Mouse (Mus musculus) hindbrain, embryonic 15.5 days (tissue): ENCODE data around the gene Serpinb1b. TPM values are rescaled to one million over a fixed set of nuclear protein-coding genes. Genes with fewer than 3 reads are reported as not detected.
"Not testable (repeated sequence)": the region's sequence is repeated elsewhere in the genome, so short reads cannot be mapped to it uniquely, and the experiment has no call there.

Experiments used
- ATAC-seq: fragments of 200-750 bp; cut with Nextera tagmentation; 2 replicates; pipeline ENCODE4 v1.8.0; 2017; ENCODE audit warnings: low read depth, moderate number of reproducible peaks, moderate TSS enrichment; ENCODE audit not compliant: low FRiP score
- H3K27ac ChIP-seq: fragments of 300-500 bp; sonication (generic); replicated peaks from 2 replicates; pipeline ENCODE4 v1.5.1; 2015; ENCODE audit warnings: mild to moderate bottlenecking, inconsistent platforms
- H3K27me3 ChIP-seq: fragments of 300-500 bp; sonication (generic); 2 replicates; pipeline ENCODE4 v1.6.1; 2015; ENCODE audit warnings: control low read depth, inconsistent platforms
- H3K36me3 ChIP-seq: fragments of 300-500 bp; sonication (generic); 2 replicates; pipeline ENCODE4 v1.6.1; 2015; ENCODE audit warnings: control low read depth, inconsistent platforms
- H3K4me1 ChIP-seq: fragments of 300-500 bp; sonication (generic); replicated peaks from 2 replicates; pipeline ENCODE4 v1.6.1; 2015; ENCODE audit warnings: control low read depth, inconsistent platforms
- H3K4me2 ChIP-seq: fragments of 300-500 bp; sonication (generic); 2 replicates; pipeline ENCODE4 v1.6.1; 2015; ENCODE audit warnings: moderate library complexity, mild to moderate bottlenecking, inconsistent platforms
- H3K4me3 ChIP-seq: fragments of 300-500 bp; sonication (generic); 2 replicates; pipeline ENCODE4 v1.5.1; 2015; ENCODE audit warnings: mild to moderate bottlenecking, inconsistent platforms
- H3K9ac ChIP-seq: fragments of 300-500 bp; sonication (generic); 2 replicates; pipeline ENCODE4 v1.6.1; 2015; ENCODE audit warnings: inconsistent platforms
- H3K9me3 ChIP-seq: fragments of 300-500 bp; sonication (generic); 2 replicates; pipeline ENCODE4 v1.6.1; 2016; ENCODE audit warnings: control low read depth, inconsistent platforms
- WGBS: fragments of 180-500 bp; shearing (Covaris S2); methylation state at CpG from one replicate; pipeline ENCODE4 v1.1.7; 2015; 5-methylcytosine and 5-hydroxymethylcytosine counted together
- polyA plus RNA-seq: library from polyadenylated mRNA; unstranded; fragments of >200 nt; fragmentation: Nextera tagmentation; extraction: Ambion mirVana; gene quantifications from 2 replicates; pipeline ENCODE4 v1.2.1, GENCODE M21; 2015

Gene Serpinb1b
- 20.4 and 25.1 TPM in 2 replicates for polyA plus RNA-seq

DNA sequence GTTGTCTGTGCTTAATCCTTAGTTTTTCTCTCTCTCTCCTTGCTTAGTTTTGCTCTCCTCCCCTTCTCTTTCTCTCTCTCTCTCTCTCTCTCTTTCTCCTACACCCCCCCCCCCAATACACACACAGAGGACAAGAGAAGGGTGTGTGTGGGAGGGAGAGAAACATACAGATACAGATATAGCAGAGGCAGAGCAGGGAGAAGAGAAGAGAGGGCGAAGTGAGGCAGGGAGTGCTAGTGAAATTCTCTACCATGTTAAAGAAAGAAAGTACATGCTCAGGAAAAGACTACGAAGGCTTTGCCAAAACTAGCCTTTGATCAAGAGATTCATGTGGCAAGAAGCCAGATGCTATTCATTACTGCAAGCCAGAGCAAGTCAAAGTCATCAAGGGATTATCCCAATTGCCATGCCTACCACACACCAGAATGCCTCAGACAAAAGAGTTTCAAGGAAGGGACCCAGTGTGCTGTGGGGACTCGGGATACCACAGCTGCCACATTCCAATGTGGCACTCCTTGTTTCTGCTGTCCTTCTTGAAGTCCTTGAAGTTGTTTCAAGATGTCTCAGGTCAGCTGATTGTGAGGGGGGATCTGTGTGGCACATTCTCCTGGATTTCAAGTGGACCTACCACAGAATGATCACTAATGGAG, at the start of gene Serpinb1b:
Gene Serpinb1b, plus strand, starts transcription at position 520 of the 650 bp plus-strand sequence.
- H3K4me2 ChIP-seq, result no peak within 1 kb of the TSS; the same call in 1 of the 2 replicates
- H3K27ac ChIP-seq, result no peak within 1 kb of the TSS
- H3K9ac ChIP-seq, result no peak within 1 kb of the TSS
- H3K27me3 ChIP-seq, result no peaks in the 10 kb centered on the region
- no peaks in the 10 kb centered on the region for H3K9me3 ChIP-seq
- ATAC-seq, result peak; percentile 79; the same call in 1 of the 2 replicates
- H3K4me1 ChIP-seq, result no peaks in the 10 kb centered on the region
- no peak within 1 kb of the TSS for H3K4me3 ChIP-seq
- WGBS, result 52% methylated on average over 3 of the region's 3 CpGs
- no peaks in the 10 kb centered on the region for H3K36me3 ChIP-seq

- not testable (repeated sequence) for H3K36me3 ChIP-seq, H3K27ac ChIP-seq, H3K4me1 ChIP-seq, ATAC-seq, H3K9ac ChIP-seq, H3K27me3 ChIP-seq, H3K9me3 ChIP-seq, H3K4me2 ChIP-seq, H3K4me3 ChIP-seq
- WGBS, result 97% methylated on average over 2 of the region's 2 CpGs
Measured at GRCm38 (mm10) chr13:33029478-33029877, 48.9 kb upstream of the Serpinb1b start.

DNA sequence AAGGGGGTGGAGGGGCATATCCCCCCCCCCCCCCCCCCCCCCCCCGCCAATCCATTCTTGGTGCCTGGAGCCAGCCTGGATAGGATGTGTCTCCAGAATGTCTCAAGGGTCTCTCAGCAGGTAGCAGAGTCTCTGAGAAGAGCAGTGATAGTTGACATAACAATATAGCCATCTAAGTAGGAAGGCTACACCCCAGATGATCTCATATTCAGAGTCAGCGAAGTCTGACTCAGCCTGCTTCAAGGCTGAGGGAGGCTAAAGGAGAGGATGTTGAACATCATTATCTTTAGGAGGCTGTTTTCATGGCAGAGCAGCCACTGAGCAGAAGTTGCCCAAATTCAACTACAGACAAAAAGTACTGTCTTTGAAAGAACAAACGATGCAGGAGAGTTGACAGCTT, 48.1 kb upstream of the Serpinb1b start:
- Histone ChIP-seq H3K4me3 (no peak overlapping the region), H3K4me1 (no peaks in the 10 kb centered on the region), H3K27ac (no peak overlapping the region), H3K9me3 (no peaks in the 10 kb centered on the region), H3K9ac (no peak overlapping the region), H3K4me2 (no peak overlapping the region), H3K36me3 (no peaks in the 10 kb centered on the region), H3K27me3 (no peaks in the 10 kb centered on the region)
- ATAC-seq, result no peak
- WGBS, result 81% methylated on average over 3 of the region's 3 CpGs

DNA sequence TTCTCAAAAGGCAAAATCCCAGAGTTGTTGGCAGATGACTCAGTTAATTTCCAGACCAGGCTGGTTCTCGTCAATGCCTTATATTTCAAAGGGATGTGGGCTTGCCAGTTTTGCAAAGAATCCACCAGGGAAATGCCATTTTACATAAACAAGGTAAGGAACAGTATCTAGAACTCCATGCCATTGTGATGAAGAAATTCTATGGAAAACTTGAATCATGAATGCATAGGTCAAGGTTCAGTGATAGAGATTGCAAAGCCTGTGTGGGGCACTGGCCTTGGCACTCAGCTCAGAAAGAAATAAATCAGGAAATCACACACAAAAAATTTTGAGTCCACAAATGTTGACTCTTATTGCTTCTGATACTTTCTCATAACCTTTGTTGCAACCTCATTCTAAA, 42.9 kb upstream of the Serpinb1b start:
- Histone ChIP-seq H3K27me3 (no peaks in the 10 kb centered on the region), H3K9ac (no peak overlapping the region), H3K4me2 (no peak overlapping the region), H3K4me3 (no peak overlapping the region), H3K9me3 (no peaks in the 10 kb centered on the region), H3K36me3 (no peaks in the 10 kb centered on the region), H3K4me1 (no peaks in the 10 kb centered on the region), H3K27ac (no peak overlapping the region)
- ATAC-seq, result no peak
- WGBS, result 80% methylated on average over 1 of the region's 1 CpGs

DNA sequence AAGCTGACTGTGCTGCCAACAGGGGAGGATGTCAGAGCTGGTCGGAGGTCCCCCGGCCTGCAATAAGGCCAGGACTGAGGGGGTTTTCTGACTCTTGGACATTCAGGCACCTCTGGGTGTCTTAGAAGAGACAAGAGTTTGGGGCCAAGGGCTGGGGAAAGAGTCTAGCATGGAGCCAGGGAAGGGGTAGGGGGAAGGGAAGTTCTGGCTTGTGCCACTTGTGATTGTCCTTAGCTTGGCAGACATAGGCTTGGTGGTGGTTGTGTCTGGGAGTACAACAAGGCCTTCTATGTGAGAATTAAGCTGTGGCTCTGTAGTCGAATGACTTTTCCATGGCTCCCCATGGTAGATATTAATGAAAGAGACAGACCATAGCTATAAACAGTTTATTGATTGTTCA, 34.8 kb upstream of the Serpinb1b start:
- no peaks in the 10 kb centered on the region for H3K4me1 ChIP-seq
- no peak overlapping the region for H3K4me3 ChIP-seq
- H3K9me3 ChIP-seq, result no peaks in the 10 kb centered on the region
- H3K36me3 ChIP-seq, result no peaks in the 10 kb centered on the region
- no peaks in the 10 kb centered on the region for H3K27me3 ChIP-seq
- no peak overlapping the region for H3K27ac ChIP-seq
- 94% methylated on average over 3 of the region's 3 CpGs for whole genome bisulfite sequencing
- no peak overlapping the region for H3K9ac ChIP-seq
- H3K4me2 ChIP-seq, result no peak overlapping the region
- ATAC-seq, result no peak

GRCm38 (mm10) chr13:33047234-33047633, 31.1 kb upstream of the Serpinb1b start:
- no peak overlapping the region for H3K9ac ChIP-seq
- no peak overlapping the region for H3K27ac ChIP-seq
- H3K9me3 ChIP-seq, result no peaks in the 10 kb centered on the region
- ATAC-seq, result no peak
- 90% methylated on average over 2 of the region's 2 CpGs for WGBS
- H3K4me2 ChIP-seq, result no peak overlapping the region
- no peak overlapping the region for H3K4me3 ChIP-seq
- no peaks in the 10 kb centered on the region for H3K4me1 ChIP-seq
- H3K36me3 ChIP-seq, result no peaks in the 10 kb centered on the region
- no peaks in the 10 kb centered on the region for H3K27me3 ChIP-seq

GRCm38 (mm10) chr13:33048187-33048586, 30.2 kb upstream of the Serpinb1b start:
- 85% methylated on average over 4 of the region's 4 CpGs for WGBS
- no peaks in the 10 kb centered on the region for H3K4me1 ChIP-seq
- no peak for ATAC-seq

DNA sequence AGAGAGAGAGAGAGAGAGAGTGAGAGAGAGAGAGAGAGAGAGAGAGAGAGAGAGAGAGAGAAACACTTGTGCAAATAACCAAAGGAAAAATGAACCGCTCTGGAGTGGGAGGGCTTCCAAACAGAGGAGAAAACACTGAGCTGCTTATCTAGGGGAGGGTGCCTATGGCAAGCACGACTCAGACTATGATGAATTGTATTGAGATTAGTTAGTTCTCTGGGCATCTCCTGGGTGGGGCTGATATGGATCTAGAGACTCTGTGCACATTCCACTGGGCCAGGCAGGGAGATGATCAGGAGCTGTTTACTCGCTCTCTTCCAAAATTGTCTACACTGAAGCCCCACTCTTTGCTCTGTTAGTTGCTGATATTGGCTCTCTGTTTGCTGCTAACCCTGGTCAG, 26.7 kb upstream of the Serpinb1b start:
- WGBS, result 75% methylated on average over 3 of the region's 3 CpGs

More at GRCm38 (mm10) chr13:33048187-33048586, 30.2 kb upstream of the Serpinb1b start:
- no peaks in the 10 kb centered on the region for H3K27me3 ChIP-seq
- H3K9ac ChIP-seq, result no peak overlapping the region
- H3K36me3 ChIP-seq, result no peaks in the 10 kb centered on the region
- H3K27ac ChIP-seq, result no peak overlapping the region
- H3K4me3 ChIP-seq, result no peak overlapping the region
- no peaks in the 10 kb centered on the region for H3K9me3 ChIP-seq
- H3K4me2 ChIP-seq, result no peak overlapping the region

GRCm38 (mm10) chr13:33063048-33063447, 15.3 kb upstream of the Serpinb1b start:
- Histone ChIP-seq H3K27me3 (no peaks in the 10 kb centered on the region), H3K4me3 (no peak overlapping the region), H3K4me1 (no peaks in the 10 kb centered on the region), H3K9ac (no peak overlapping the region), H3K36me3 (no peaks in the 10 kb centered on the region), H3K9me3 (no peaks in the 10 kb centered on the region), H3K4me2 (no peak overlapping the region), H3K27ac (no peak overlapping the region)
- 63% methylated on average over 1 of the region's 1 CpGs for WGBS
- no peak for ATAC-seq

More for the DNA sequence above, 26.7 kb upstream of the Serpinb1b start:
- ATAC-seq, result no peak
- Histone ChIP-seq H3K27ac (no peak overlapping the region), H3K4me3 (no peak overlapping the region), H3K9me3 (no peaks in the 10 kb centered on the region), H3K9ac (no peak overlapping the region), H3K36me3 (no peaks in the 10 kb centered on the region), H3K4me2 (no peak overlapping the region), H3K27me3 (no peaks in the 10 kb centered on the region), H3K4me1 (no peaks in the 10 kb centered on the region)

GRCm38 (mm10) chr13:33067387-33067977, 10.9 kb upstream of the Serpinb1b start:
- no peaks in the 10 kb centered on the region for H3K9me3 ChIP-seq
- no peaks in the 10 kb centered on the region for H3K4me1 ChIP-seq
- no peaks in the 10 kb centered on the region for H3K27me3 ChIP-seq
- no peak overlapping the region for H3K4me2 ChIP-seq
- no peak overlapping the region for H3K9ac ChIP-seq
- WGBS, result 69% methylated on average over 1 of the region's 1 CpGs
- no peak overlapping the region for H3K4me3 ChIP-seq
- no peak overlapping the region for H3K27ac ChIP-seq
- H3K36me3 ChIP-seq, result no peaks in the 10 kb centered on the region
- no peak for ATAC-seq

DNA sequence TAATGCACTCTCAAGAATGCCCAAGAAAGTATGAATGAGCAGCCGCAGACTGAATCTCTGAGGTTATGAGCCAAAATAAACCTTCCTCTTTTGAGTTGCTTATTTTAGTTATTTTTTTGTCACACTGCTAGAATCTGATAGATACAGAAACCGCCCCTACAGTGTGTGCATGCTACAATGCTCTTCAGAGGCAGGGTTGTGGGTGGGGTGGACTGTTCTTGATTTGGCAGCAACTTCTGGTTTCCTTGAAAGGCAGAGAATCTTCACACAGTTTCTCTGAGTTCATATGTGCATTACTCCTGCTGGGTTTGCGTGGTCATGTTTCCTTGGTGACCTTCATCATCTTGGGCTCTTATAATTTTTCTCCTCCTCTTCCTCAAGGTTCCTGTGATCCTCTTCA, 10.2 kb upstream of the Serpinb1b start:
- ATAC-seq, result no peak
- H3K4me1 ChIP-seq, result no peaks in the 10 kb centered on the region
- H3K4me3 ChIP-seq, result no peak overlapping the region
- WGBS, result 84% methylated on average over 3 of the region's 3 CpGs
- H3K4me2 ChIP-seq, result no peak overlapping the region
- H3K9ac ChIP-seq, result no peak overlapping the region
- no peaks in the 10 kb centered on the region for H3K36me3 ChIP-seq
- H3K27me3 ChIP-seq, result no peaks in the 10 kb centered on the region
- no peak overlapping the region for H3K27ac ChIP-seq
- H3K9me3 ChIP-seq, result no peaks in the 10 kb centered on the region

DNA sequence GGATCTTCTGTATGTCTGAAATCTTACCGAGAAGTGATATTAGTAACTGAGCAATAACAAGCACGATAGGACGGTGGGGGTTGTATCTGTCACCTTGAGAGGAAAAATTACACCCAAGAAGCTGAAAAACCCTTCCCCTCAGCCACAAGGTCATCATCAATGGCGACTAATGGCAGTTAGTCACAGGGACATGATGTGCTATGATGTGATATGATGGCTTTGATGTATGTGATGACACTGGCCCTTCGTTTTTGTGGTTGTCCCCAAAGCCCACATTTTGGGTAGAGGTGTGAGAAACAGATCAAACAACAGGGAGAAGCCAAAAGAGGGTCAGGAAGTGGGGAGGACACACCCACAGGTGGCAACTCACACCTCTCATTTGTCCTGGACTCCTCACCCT, 6.6 kb upstream of the Serpinb1b start:
- H3K27me3 ChIP-seq, result no peaks in the 10 kb centered on the region
- no peaks in the 10 kb centered on the region for H3K9me3 ChIP-seq
- no peak overlapping the region for H3K4me3 ChIP-seq
- 81% methylated on average over 5 of the region's 5 CpGs for WGBS
- H3K36me3 ChIP-seq, result no peaks in the 10 kb centered on the region
- H3K4me1 ChIP-seq, result no peaks in the 10 kb centered on the region
- no peak overlapping the region for H3K9ac ChIP-seq
- no peak overlapping the region for H3K4me2 ChIP-seq
- no peak overlapping the region for H3K27ac ChIP-seq
- ATAC-seq, result no peak

- no peak overlapping the region for H3K4me3 ChIP-seq
- H3K36me3 ChIP-seq, result no peaks in the 10 kb centered on the region
- no peak overlapping the region for H3K9ac ChIP-seq
- no peaks in the 10 kb centered on the region for H3K4me1 ChIP-seq
- no peak overlapping the region for H3K4me2 ChIP-seq
- no peaks in the 10 kb centered on the region for H3K9me3 ChIP-seq
- H3K27ac ChIP-seq, result no peak overlapping the region
- H3K27me3 ChIP-seq, result no peaks in the 10 kb centered on the region
- ATAC-seq, result no peak
Measured at GRCm38 (mm10) chr13:33074029-33074428, 4.3 kb upstream of the Serpinb1b start.
